Mouse (Mus musculus) Patski (cell line): ENCODE data around the gene Prkcb. TPM values are rescaled to one million over a fixed set of nuclear protein-coding genes. Genes with fewer than 3 reads are reported as not detected.
A peak's percentile ranks its signal among the peaks of the same experiment; 100 is the strongest.

Source experiments
- ATAC-seq: fragments of 100-300 bp; one replicate; pipeline ENCODE4 v1.8.0; 2021
- CTCF ChIA-PET: fragments of 350-600 bp; sonication (Branson Sonifier 250); formaldehyde crosslinking; loops from one replicate; lab custom pipeline; 2022; ENCODE audit warnings: inconsistent platforms; lab: Charles Lee
- POLR2A ChIA-PET: fragments of 350-600 bp; sonication (Branson Sonifier 250); formaldehyde crosslinking; loops from one replicate; lab custom pipeline; 2022; ENCODE audit warnings: antibody characterized with exemption, inconsistent platforms; lab: Charles Lee
- DNase-seq: peaks from one replicate; pipeline ENCODE4 v3.0.0-alpha.2; 2011; ENCODE audit warnings: low read depth, low spot score
- H3K27me3 ChIP-seq: fragments of 371-371 bp; one replicate; pipeline ENCODE4 v1.5.1; 2021
- CTCF ChIP-seq: fragments of 100-300 bp; IDR thresholded peaks from one replicate; pipeline ENCODE4 v1.5.1; 2021
- in situ Hi-C: fragments of 300-500 bp; cut with MboI; formaldehyde crosslinking; loops from 3 replicates; pipeline ENCODE4 v1.11.1; 2018; ENCODE audit warnings: low pct_unique_long_range_greater_than_20kb, mixed read lengths
- polyA plus RNA-seq: library from polyadenylated mRNA; unstranded; gene quantifications from one replicate; pipeline ENCODE4 v1.2.3, GENCODE M21; 2021

Prkcb gene
- polyA plus RNA-seq, 1 experiment from 2014 or later = not detected

DNA sequence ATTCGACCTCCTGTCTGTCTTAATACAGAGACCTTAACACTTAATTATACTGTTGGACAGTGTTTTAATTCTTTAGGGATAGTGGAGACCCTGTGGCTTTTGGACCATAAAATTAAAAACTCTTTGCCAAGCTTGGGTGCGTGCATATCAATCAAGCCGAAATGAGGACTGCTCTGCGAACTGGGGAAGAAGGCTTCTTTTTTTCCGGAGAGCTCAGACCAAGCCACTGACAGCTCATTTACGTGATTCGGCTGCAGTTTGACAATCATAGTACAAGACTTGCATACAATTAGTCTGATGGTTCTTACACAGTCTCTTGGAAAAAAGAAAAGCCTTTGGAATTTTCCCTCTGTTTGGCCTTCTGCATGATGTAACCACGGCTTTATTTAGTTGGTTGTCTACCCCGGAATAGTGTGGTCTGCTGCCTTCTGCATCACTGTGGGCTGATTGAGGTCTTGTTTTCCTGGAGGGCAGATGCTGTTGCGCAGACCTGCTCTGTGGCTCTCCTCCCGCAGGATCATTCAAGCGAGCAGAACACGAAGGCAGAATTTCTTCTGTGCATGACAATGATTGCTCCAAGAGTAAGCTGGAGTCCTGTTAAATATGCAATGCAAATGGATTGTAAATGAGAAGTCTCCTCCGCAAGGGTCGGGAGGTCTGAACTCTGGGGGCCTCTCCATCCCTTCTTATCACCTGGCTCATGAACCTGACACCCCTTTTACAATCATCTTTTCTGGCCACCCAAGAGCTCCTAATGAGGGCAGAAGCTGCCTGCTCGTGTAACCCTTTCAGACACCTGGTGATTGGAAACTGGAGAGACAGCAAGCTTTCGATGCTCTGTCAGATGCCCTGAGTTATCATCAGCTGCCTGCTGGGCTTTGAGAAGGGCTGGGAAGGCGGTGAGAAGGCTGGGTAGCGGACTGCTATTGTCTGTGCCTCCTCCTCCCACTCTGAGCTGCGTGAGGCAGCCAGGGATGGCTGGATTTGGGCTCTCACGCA, 189.3 kb downstream of the Prkcb start:
- TF ChIP-seq CTCF = no peak
- peaks cover 9% of the 10 kb centered on the region for H3K27me3 ChIP-seq
- ChIA-PET CTCF (interaction anchor here (0.7 to 1.2 kb wide), 2 partner anchors 12 to 445 kb away, joined by 3 read pairs; no protein-coding TSS in a partner anchor), POLR2A (no interaction called here)
- DNase-seq = no peak
- ATAC-seq = no peak
- in situ Hi-C loops = loop anchor here (10.0 kb wide), 1 partner anchor 187 kb away; no protein-coding TSS in a partner anchor

DNA sequence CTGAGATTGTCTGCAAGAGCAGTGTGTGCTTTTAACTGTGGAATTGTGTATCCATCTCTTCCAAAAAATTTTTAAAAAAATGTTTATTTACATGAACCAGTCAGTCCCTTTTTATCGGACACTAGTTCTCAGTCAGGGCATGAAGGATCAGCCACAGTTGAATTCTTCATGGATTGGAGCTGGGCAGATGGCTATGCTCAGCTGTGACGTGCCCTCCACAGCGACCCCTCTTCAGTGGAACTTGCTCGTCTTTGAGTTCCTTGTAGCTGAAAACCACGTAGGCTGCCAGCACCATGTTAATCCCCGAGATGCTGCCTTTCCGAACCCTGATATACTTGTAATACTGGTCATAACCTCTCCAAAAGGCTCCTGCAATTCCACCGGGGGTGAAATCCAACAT, 195.4 kb downstream of the Prkcb start:
- POLR2A ChIA-PET = no interaction called here
- ATAC-seq (no peak), DNase-seq (no peak)
- CTCF ChIA-PET = interaction anchor here (0.5 kb wide), 1 partner anchor 1394 kb away, joined by 3 read pairs; no protein-coding TSS in a partner anchor
- no peaks in the 10 kb centered on the region for H3K27me3 ChIP-seq
- in situ Hi-C loops = no loop called here
- no peak for TF ChIP-seq CTCF

DNA sequence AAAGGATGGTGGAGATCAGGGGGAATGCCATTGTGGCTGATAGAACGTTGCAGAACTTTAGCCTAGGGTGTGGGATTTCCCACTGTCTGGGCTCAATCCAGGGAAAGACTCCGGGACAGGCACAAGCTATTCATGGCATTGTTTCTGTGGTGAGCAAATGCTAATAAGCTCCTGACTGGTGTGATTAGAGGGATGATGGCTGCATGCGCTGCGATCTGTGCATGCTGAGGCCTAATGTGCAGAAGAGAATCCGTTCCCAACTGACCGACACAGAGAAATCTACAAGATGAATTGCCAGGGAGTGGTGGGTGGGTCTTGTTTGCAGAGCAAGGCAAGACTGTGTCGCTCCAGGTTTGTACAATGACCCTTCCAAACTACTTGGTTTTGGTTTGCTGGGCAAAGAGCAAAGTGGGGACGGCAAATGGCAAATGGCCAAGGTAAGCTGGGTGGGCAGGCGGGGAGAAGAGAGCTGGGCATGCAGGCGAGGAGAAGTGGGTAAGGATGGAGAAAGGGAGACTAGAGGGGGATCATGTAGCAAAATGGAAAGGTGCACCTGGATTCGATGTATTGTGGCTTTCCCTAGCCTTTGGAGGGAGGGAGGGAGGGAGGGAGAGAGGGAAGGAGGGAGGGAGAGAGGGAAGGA, 199.5 kb downstream of the Prkcb start:
- in situ Hi-C loops = no loop called here
- no peak for ATAC-seq
- no peak for TF ChIP-seq CTCF
- no peak for DNase-seq
- POLR2A ChIA-PET = no interaction called here
- no peaks in the 10 kb centered on the region for H3K27me3 ChIP-seq
- CTCF ChIA-PET = no interaction called here

DNA sequence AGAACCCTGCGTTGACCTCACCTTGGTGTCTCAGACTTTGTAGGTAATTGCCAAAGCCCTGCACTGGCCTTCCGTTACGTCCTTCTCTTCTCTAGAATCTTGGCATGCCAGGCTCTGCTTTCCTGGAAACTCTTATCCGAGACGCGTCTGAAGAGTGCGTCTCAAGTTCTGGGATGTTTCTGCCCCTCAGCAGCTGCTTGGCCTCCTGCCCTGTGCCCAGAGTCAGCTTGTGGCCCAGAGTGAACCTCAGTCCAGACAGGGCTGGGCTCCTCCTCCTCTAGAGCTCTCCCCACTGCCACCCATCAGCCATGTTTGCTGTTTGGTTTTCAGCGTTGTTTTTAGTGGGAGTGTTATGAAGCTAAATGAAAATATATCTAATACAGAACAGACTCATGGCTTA, 203.5 kb downstream of the Prkcb start:
- POLR2A ChIA-PET = no interaction called here
- ATAC-seq (no peak), DNase-seq (no peak)
- in situ Hi-C loops = no loop called here
- no peaks in the 10 kb centered on the region for H3K27me3 ChIP-seq
- CTCF ChIA-PET = no interaction called here
- TF ChIP-seq CTCF = no peak

DNA sequence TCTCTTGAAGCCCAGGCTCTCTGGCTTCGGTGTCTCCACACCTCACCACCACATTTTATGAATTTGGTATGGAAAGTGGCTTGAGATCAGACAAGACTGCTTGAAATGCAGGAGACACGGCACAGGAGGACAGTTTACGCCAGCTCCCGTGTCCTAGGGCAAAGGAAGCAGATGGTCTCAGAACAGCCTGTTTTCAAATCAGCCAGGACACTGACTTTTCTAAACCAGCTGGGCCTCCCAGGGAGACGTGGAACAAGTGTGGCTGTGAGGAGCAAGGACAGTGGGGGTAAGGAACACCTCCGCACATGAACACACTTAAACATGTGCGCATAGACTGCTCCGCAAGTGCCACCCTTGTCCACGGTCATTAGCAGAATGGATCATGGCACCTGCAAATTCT, 204.4 kb downstream of the Prkcb start:
- DNase-seq (no peak), ATAC-seq (no peak)
- no peaks in the 10 kb centered on the region for H3K27me3 ChIP-seq
- ChIA-PET CTCF (no interaction called here), POLR2A (no interaction called here)
- TF ChIP-seq CTCF = no peak
- in situ Hi-C loops = no loop called here

DNA sequence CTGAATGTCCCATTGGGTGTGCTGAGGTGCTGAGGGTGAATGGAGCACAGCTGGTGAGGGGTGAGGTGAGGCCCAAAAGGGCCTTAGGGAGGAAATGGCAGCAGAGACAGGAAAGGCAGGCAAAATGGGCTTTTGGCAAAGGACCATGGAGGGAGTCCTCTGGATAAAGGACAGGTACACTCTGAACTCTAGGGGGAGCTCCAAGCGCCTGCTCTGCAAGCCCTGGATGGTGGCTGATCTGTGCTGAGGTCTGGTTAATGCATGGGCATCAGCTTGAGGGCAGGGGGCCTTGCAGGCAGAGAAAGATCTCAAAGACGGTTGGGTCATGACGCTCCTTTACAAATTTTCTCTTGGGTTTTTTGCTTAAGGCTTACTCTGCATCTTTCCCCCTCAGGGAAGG, 205.5 kb downstream of the Prkcb start:
- TF ChIP-seq CTCF = peak; percentile 51
- in situ Hi-C loops = no loop called here

DNA sequence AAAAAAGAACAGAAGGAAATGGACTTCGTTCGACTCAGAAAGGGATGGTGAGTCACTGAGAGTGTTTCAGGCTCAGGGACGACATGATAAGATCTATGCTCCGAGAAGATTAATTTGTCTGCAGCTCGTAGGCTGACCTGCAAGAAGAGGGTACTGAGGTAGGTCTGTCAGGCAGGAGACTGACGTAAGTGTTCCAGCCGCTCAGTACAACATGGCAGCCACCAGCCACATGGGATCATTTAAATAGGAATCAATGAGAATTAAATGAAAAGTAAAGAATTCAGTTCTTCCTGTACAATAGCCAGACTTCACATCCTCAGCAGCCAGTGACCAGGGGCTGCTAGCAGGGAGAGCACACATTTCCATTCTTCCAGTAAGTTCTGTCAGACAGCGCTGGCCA, 209.0 kb downstream of the Prkcb start:
- no peak for DNase-seq
- POLR2A ChIA-PET = no interaction called here
- CTCF ChIA-PET = no interaction called here
- ATAC-seq = no peak
- H3K27me3 ChIP-seq = no peaks in the 10 kb centered on the region
- TF ChIP-seq CTCF = no peak
- in situ Hi-C loops = no loop called here

More for the DNA sequence above, 205.5 kb downstream of the Prkcb start:
- no peak for ATAC-seq
- ChIA-PET POLR2A (no interaction called here), CTCF (interaction anchor here (1.5 kb wide), 1 partner anchor 8 kb away, joined by 5 read pairs; no protein-coding TSS in a partner anchor)
- DNase-seq = no peak
- no peaks in the 10 kb centered on the region for H3K27me3 ChIP-seq

DNA sequence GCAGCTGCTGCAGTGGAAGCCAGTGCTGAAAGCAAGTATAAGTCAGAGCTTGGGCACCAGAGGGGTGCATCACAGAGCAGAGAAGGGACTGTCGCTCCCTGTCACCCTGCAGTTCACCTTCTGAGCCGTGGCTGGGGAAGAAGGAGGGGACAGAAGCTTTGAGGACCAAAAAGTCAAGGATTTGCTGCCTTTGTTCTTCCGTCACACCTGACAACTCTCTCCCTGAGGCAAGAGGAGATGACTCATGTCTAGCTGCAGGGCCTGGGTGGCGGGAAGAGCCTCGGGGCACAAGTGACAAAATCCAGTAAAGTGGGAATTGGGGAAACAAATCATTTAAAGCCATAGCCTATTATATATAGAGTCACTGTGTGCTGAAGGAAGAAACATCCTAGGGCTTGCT, 209.9 kb downstream of the Prkcb start:
- ATAC-seq (no peak), DNase-seq (no peak)
- in situ Hi-C loops = no loop called here
- H3K27me3 ChIP-seq = no peaks in the 10 kb centered on the region
- TF ChIP-seq CTCF = no peak
- ChIA-PET POLR2A (no interaction called here), CTCF (no interaction called here)

DNA sequence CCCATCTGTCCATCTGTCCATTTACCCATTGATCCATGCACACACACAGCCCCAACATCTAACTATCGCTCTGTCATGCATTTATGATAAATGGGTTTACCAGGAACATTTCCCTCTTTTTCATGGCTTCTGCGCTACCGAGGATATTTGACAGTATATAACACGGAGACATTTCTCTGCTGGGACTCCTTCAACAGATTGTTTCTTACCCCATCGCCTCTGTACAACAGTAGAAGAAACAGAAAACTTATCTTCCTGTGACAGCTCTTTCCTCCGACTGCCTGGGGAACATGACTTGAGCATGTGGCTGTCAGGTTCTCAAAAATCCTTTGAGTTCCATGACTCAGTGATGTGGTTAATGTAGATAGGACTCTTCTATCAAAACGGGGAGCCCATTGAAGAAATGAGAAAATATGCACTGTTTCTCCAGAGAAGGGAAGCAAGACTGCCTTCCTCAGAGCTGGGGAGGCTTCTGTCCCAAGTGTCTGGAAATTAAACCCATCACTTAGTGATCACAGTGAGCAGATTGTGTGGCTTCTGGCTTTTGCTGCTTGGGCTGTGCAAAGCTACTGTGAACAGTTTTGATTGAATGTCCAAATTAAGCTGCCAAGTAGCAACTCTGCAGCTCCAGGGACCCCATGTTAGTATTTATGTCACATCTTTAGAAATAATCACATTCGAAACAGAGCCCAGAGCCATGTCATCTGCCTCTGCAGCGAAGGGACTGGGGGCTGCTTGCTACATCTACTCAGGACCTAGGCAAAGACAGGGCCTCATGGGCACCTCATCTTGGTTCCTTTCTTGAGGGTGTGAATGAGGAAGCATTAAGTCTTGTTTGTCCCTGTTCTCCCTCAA, 211.4 kb downstream of the Prkcb start:
- ChIA-PET CTCF (no interaction called here), POLR2A (no interaction called here)
- in situ Hi-C loops = no loop called here
- no peaks in the 10 kb centered on the region for H3K27me3 ChIP-seq
- DNase-seq (no peak), ATAC-seq (no peak)
- TF ChIP-seq CTCF = no peak

DNA sequence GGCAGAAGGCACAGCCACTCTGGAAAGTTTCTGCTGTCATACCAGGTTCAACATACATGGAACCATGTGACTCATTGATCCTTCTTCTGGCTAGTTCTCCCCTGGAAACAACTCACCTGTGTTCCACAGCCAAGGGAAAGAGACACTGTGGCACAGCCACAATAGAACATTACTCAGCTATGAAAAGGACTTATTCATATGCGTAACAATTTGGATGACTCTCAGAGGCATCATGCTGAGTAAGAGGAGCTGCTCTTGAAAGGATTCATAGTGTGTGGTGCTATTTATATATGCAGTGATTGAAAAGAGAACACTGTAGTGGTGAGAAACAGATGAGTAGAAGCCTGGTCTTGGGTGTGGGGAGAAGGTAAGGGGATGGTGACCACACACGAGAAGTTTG, 217.9 kb downstream of the Prkcb start:
- H3K27me3 ChIP-seq = no peaks in the 10 kb centered on the region
- DNase-seq (no peak), ATAC-seq (no peak)
- TF ChIP-seq CTCF = no peak
- ChIA-PET CTCF (no interaction called here), POLR2A (no interaction called here)
- in situ Hi-C loops = no loop called here
